18 mouse cellular contexts compared by ENCODE assay signal in genomic region chr6:36097391-36097790, GRCm38 (mm10).
"Had no signal": no experiment of that assay in that cellular context is flagged by ENCODE, and none has a peak within 500 bp of the region (broad histone marks: within the 10 kb centered on the region; RNA-seq: fewer than 3 reads in every experiment).

No protein-coding gene starts in this region.

- H3K4me2 ChIP-seq: liver, embryonic 12.5 days; lung, embryonic 14.5 days; midbrain, embryonic 13.5 days; midbrain, embryonic 15.5 days had no signal

- H3K4me3 ChIP-seq: liver, embryonic 12.5 days; midbrain, embryonic 10.5 days; midbrain, embryonic 13.5 days; midbrain, embryonic 15.5 days; myocyte had no signal

- DNase-seq: lung, adult 18-20 months; lung, embryonic 14.5 days; lung, postnatal 10 days; lung, postnatal 4 days; retina, postnatal 1 day; right cerebral cortex, adult 18-20 months; right cerebral cortex, postnatal 25 days; right cerebral cortex, postnatal 4 days; spleen, adult 18-20 months; thymus, adult 18-20 months; thymus, postnatal 14 days; thymus, postnatal 36 days had no signal

- H3K4me1 ChIP-seq: liver, embryonic 12.5 days; midbrain, embryonic 13.5 days; midbrain, embryonic 15.5 days had no signal

- ATAC-seq: liver, embryonic 12.5 days; midbrain, embryonic 13.5 days; midbrain, embryonic 15.5 days had no signal

- H3K36me3 ChIP-seq: liver, embryonic 12.5 days; midbrain, embryonic 10.5 days; midbrain, embryonic 13.5 days; midbrain, embryonic 15.5 days had no signal

- H3K27ac ChIP-seq: liver, embryonic 12.5 days; liver, embryonic 14.5 days; midbrain, embryonic 13.5 days; midbrain, embryonic 15.5 days had no signal

- H3K9ac ChIP-seq: liver, embryonic 12.5 days; liver, embryonic 14.5 days; lung, embryonic 14.5 days; midbrain, embryonic 13.5 days; midbrain, embryonic 15.5 days had no signal

- H3K9me3 ChIP-seq: liver, embryonic 12.5 days; midbrain, embryonic 10.5 days; midbrain, embryonic 13.5 days; midbrain, embryonic 15.5 days had no signal

- H3K27me3 ChIP-seq: liver, embryonic 12.5 days; midbrain, embryonic 13.5 days; midbrain, embryonic 15.5 days had no signal
